25 mouse cellular contexts compared by ENCODE assay signal in the genomic region with DNA sequence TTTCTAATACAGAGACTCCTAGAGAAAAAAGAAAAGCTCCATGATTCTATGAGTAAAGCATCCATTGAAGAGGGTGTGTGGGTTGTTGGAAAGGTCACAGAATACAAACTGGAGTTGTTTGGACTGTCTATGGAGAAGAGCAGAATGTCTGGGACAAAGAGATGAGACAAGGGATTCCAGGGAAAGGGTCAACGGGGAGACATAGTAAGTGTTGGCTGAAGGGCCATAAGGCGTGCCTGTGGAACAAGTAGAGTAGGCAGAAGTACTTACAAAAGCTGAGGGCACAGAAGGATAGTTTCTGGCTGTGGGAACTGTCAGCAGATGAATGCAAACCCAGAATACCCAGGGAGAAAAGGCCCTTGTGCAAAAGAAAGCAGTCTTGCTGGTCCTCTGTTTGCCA.
DNase-seq lines count a peak whose midpoint lies in the region; ATAC-seq and TF ChIP-seq lines count a peak whose summit lies in the region.
"Had no signal": no experiment of that assay in that cellular context is flagged by ENCODE, and none has a peak within 500 bp of the region (broad histone marks: within the 10 kb centered on the region; RNA-seq: fewer than 3 reads in every experiment).

No protein-coding gene starts in this region.

- ATAC-seq in neural tube, embryonic 11.5 days (ENCODE audit: insufficient read depth, low FRiP score, low TSS enrichment): peak; percentile 72
- ATAC-seq in neural tube, embryonic 15.5 days (ENCODE audit: low FRiP score): no peak
- ATAC-seq in hindbrain, embryonic 15.5 days (ENCODE audit: low FRiP score, low read depth): 0 out of 2 replicates have a peak, but pooled peaks have one; percentile 19
- ATAC-seq: forebrain, embryonic 14.5 days; intestine, postnatal 0 days; midbrain, embryonic 13.5 days had no signal

- no peak for TF ChIP-seq CTCF in thymus, adult 2 months (IDR thresholded peaks at IDR 0.05; ENCODE audit: borderline replicate concordance, control insufficient read depth, extremely low read depth, insufficient read depth, low read length, poor library complexity)

- no peaks in the 10 kb centered on the region for H3K9me3 ChIP-seq in neural tube, embryonic 11.5 days (ENCODE audit: control insufficient read depth, low read length)
- no peaks in the 10 kb centered on the region for H3K9me3 ChIP-seq in neural tube, embryonic 15.5 days (replicated peaks)
- no peaks in the 10 kb centered on the region for H3K9me3 ChIP-seq in hindbrain, embryonic 15.5 days
- H3K9me3 ChIP-seq: embryonic facial prominence, embryonic 13.5 days; G1E; heart, embryonic 12.5 days; limb, embryonic 13.5 days; liver, embryonic 13.5 days; midbrain, embryonic 13.5 days had no signal

- no peak for TF ChIP-seq POLR2A in thymus, adult 2 months (IDR thresholded peaks at IDR 0.05; ENCODE audit: control insufficient read depth, extremely low read depth, insufficient read depth, low read length, poor library complexity)

- H3K9ac ChIP-seq in neural tube, embryonic 11.5 days (ENCODE audit: low read length): no peak overlapping the region
- no peak overlapping the region for H3K9ac ChIP-seq in neural tube, embryonic 15.5 days (replicated peaks)
- H3K9ac ChIP-seq in hindbrain, embryonic 15.5 days: no peak overlapping the region
- H3K9ac ChIP-seq: embryonic facial prominence, embryonic 13.5 days; heart, embryonic 12.5 days; limb, embryonic 13.5 days; liver, embryonic 13.5 days; midbrain, embryonic 13.5 days had no signal

- H3K27me3 ChIP-seq in neural tube, embryonic 11.5 days (ENCODE audit: control insufficient read depth, insufficient read depth, low read length): no peaks in the 10 kb centered on the region
- H3K27me3 ChIP-seq in neural tube, embryonic 15.5 days (replicated peaks): no peaks in the 10 kb centered on the region
- no peaks in the 10 kb centered on the region for H3K27me3 ChIP-seq in hindbrain, embryonic 15.5 days
- no peaks in the 10 kb centered on the region for H3K27me3 ChIP-seq in thymus, adult 2 months (ENCODE audit: control insufficient read depth, insufficient read depth, low read length)
- H3K27me3 ChIP-seq: embryonic facial prominence, embryonic 13.5 days; heart, embryonic 12.5 days; limb, embryonic 13.5 days; liver, embryonic 13.5 days; midbrain, embryonic 13.5 days had no signal

- H3K4me1 ChIP-seq in neural tube, embryonic 11.5 days (ENCODE audit: control insufficient read depth, insufficient read depth, low read length): no peaks in the 10 kb centered on the region
- H3K4me1 ChIP-seq in neural tube, embryonic 15.5 days: peaks cover 3% of the 10 kb centered on the region
- H3K4me1 ChIP-seq in hindbrain, embryonic 15.5 days (replicated peaks): no peaks in the 10 kb centered on the region
- H3K4me1 ChIP-seq in thymus, adult 2 months (replicated peaks; ENCODE audit: control insufficient read depth, insufficient read depth, low read length): no peaks in the 10 kb centered on the region
- H3K4me1 ChIP-seq: heart, embryonic 12.5 days; limb, embryonic 13.5 days; liver, embryonic 13.5 days; midbrain, embryonic 13.5 days had no signal

- no peak overlapping the region for H3K27ac ChIP-seq in neural tube, embryonic 11.5 days (ENCODE audit: low read depth, low read length)
- H3K27ac ChIP-seq in neural tube, embryonic 15.5 days (replicated peaks): no peak overlapping the region
- no peak overlapping the region for H3K27ac ChIP-seq in hindbrain, embryonic 15.5 days (replicated peaks)
- no peak overlapping the region for H3K27ac ChIP-seq in thymus, adult 2 months (ENCODE audit: control insufficient read depth, insufficient read depth, low read length)
- H3K27ac ChIP-seq: embryonic facial prominence, embryonic 13.5 days; limb, embryonic 13.5 days; liver, embryonic 13.5 days; midbrain, embryonic 13.5 days had no signal

- WGBS in neural tube, embryonic 11.5 days: 50% methylated on average over 2 of the region's 2 CpGs
- 31% methylated on average over 2 of the region's 2 CpGs for WGBS in neural tube, embryonic 15.5 days
- 42% methylated on average over 2 of the region's 2 CpGs for WGBS in hindbrain, embryonic 15.5 days
- WGBS in thymus, adult 2 months: 89% methylated on average over 2 of the region's 2 CpGs

- H3K4me2 ChIP-seq in neural tube, embryonic 11.5 days (ENCODE audit: low read depth): no peak overlapping the region
- no peak overlapping the region for H3K4me2 ChIP-seq in neural tube, embryonic 15.5 days
- no peak overlapping the region for H3K4me2 ChIP-seq in hindbrain, embryonic 15.5 days
- H3K4me2 ChIP-seq: embryonic facial prominence, embryonic 13.5 days; heart, embryonic 12.5 days; limb, embryonic 13.5 days; liver, embryonic 13.5 days; midbrain, embryonic 13.5 days had no signal

- no peak overlapping the region for H3K4me3 ChIP-seq in neural tube, embryonic 11.5 days (ENCODE audit: low read depth, low read length)
- no peak overlapping the region for H3K4me3 ChIP-seq in neural tube, embryonic 15.5 days (replicated peaks)
- H3K4me3 ChIP-seq in hindbrain, embryonic 15.5 days: no peak overlapping the region
- H3K4me3 ChIP-seq in thymus, adult 2 months (ENCODE audit: control insufficient read depth, insufficient read depth, low read length): no peak overlapping the region
- H3K4me3 ChIP-seq: embryonic facial prominence, embryonic 13.5 days; erythroblast, embryonic 14.5 days; heart, embryonic 12.5 days; limb, embryonic 13.5 days; liver, embryonic 13.5 days; midbrain, embryonic 13.5 days had no signal

- no peaks in the 10 kb centered on the region for H3K36me3 ChIP-seq in neural tube, embryonic 11.5 days (ENCODE audit: control insufficient read depth, insufficient read depth, low read length)
- no peaks in the 10 kb centered on the region for H3K36me3 ChIP-seq in neural tube, embryonic 15.5 days
- no peaks in the 10 kb centered on the region for H3K36me3 ChIP-seq in hindbrain, embryonic 15.5 days
- H3K36me3 ChIP-seq in thymus, adult 2 months (ENCODE audit: control insufficient read depth, insufficient read depth, low read length): no peaks in the 10 kb centered on the region
- H3K36me3 ChIP-seq: embryonic facial prominence, embryonic 13.5 days; G1E; heart, embryonic 12.5 days; limb, embryonic 13.5 days; liver, embryonic 13.5 days; midbrain, embryonic 13.5 days had no signal

- no peak for DNase-seq in neural tube, embryonic 11.5 days (ENCODE audit: low spot score)
- DNase-seq in embryo, embryonic 11 days: peak; percentile 20
- DNase-seq in thymus, postnatal 14 days: no peak
- DNase-seq in liver: no peak
- DNase-seq in thymus, adult 2 months: no peak
- DNase-seq: adrenal gland, adult 8-10 months; B cell, adult 2 months; cerebellum, adult 9-10 months; gastrocnemius, postnatal 10 days; heart, postnatal 10 days; kidney, postnatal 4 days; liver, embryonic 13.5 days; lung, adult 2 months; retina, postnatal 1 day; thymus, postnatal 36 days had no signal
